Mouse (Mus musculus): Measurements from ENCODE around the gene Tnpo2.
A peak's percentile ranks its signal among the peaks of the same experiment; 100 is the strongest.

- TF ChIP-seq CTCF (IDR thresholded peaks at IDR 0.05) (peak; percentile 8; the same call in 1 of the 2 replicates), EP300 (IDR thresholded peaks at IDR 0.05; ENCODE audit: insufficient read depth, low read depth, low read length) (no peak)
Observed at GRCm38 (mm10) chr8:85021514-85022055, 15.1 kb upstream of the Tnpo2 start.

Data from heart, adult 2 months (tissue).